In the genomic region with DNA sequence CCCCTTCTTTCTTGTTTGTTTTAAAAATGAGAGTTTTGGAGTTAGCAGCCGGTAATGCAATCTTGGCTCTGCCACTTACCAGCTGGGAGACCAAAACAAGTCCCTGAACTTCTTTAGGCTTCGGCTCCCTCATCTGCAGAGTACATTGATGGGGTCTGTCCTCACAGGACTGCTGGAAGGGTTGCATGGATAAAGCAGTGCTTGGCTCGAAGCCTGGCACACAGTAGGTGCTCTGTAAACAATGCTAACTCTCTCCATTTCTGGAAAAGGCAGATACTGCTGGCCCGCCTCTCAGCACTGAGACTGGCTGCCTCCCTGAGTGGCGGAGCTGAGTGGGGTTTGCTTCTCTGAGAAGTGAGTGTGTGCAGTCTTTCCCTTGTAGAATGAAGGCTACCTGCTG, we compare ENCODE assay signal across 11 mouse cellular contexts. TPM values are rescaled to one million over a fixed set of nuclear protein-coding genes. Genes with fewer than 3 reads are reported as not detected.
DNase-seq lines count a peak whose midpoint lies in the region; ATAC-seq and TF ChIP-seq lines count a peak whose summit lies in the region.
"Had no signal": no experiment of that assay in that cellular context is flagged by ENCODE, and none has a peak within 500 bp of the region (broad histone marks: within the 10 kb centered on the region; RNA-seq: fewer than 3 reads in every experiment).

No protein-coding gene starts in this region.

- peak; percentile 24; the same call in 1 of the 2 replicates for ATAC-seq in forebrain, embryonic 13.5 days
- ATAC-seq in stomach, embryonic 16.5 days (ENCODE audit: insufficient read depth, low FRiP score) = no peak

- TF ChIP-seq CTCF in lung, adult 2 months (IDR thresholded peaks at IDR 0.05; ENCODE audit: insufficient read depth, low read length) = no peak

- 54% methylated on average over 5 of the region's 5 CpGs for WGBS in lung, adult 2 months
- WGBS in forebrain, embryonic 13.5 days = 22% methylated on average over 5 of the region's 5 CpGs
- 55% methylated on average over 5 of the region's 5 CpGs for WGBS in limb, embryonic 10.5 days
- WGBS in stomach, embryonic 16.5 days = 48% methylated on average over 5 of the region's 5 CpGs

- DNase-seq in lung, postnatal 10 days = peak; percentile 48
- no peak for DNase-seq in lung, adult 2 months
- DNase-seq in limb, embryonic 10.5 days (ENCODE audit: low spot score) = no peak
- DNase-seq in kidney, postnatal 10 days = no peak
- no peak for DNase-seq in adipocyte (ENCODE audit: low spot score)
- DNase-seq: gastrocnemius, postnatal 36 days; heart, postnatal 14 days; lung, postnatal 36 days had no signal

- H3K4me1 ChIP-seq in lung, adult 2 months (ENCODE audit: control insufficient read depth, insufficient read depth, low read length) = peaks cover 3% of the 10 kb centered on the region; the same call in 1 of the 2 replicates
- H3K4me1 ChIP-seq in forebrain, embryonic 13.5 days = peaks cover 87% of the 10 kb centered on the region
- peaks cover 82% of the 10 kb centered on the region for H3K4me1 ChIP-seq in limb, embryonic 10.5 days
- peaks cover 23% of the 10 kb centered on the region for H3K4me1 ChIP-seq in stomach, embryonic 16.5 days (ENCODE audit: control insufficient read depth, insufficient read depth, low read length)

- H3K9ac ChIP-seq in forebrain, embryonic 13.5 days = peak overlapping the region; percentile 45; the same call in 1 of the 2 replicates
- H3K9ac ChIP-seq in stomach, embryonic 16.5 days (ENCODE audit: low read length) = no peak overlapping the region

- no peaks in the 10 kb centered on the region for H3K9me3 ChIP-seq in forebrain, embryonic 13.5 days (replicated peaks)
- H3K9me3 ChIP-seq in limb, embryonic 10.5 days (replicated peaks) = no peaks in the 10 kb centered on the region
- H3K9me3 ChIP-seq in stomach, embryonic 16.5 days (replicated peaks; ENCODE audit: control insufficient read depth, low read length) = no peaks in the 10 kb centered on the region

- no peaks in the 10 kb centered on the region for H3K27me3 ChIP-seq in forebrain, embryonic 13.5 days
- H3K27me3 ChIP-seq in limb, embryonic 10.5 days (ENCODE audit: low read depth, poor library complexity, severe bottlenecking) = no peaks in the 10 kb centered on the region
- H3K27me3 ChIP-seq in stomach, embryonic 16.5 days (ENCODE audit: control insufficient read depth, insufficient read depth, low read length) = no peaks in the 10 kb centered on the region

- no peak overlapping the region for H3K4me3 ChIP-seq in lung, adult 2 months (replicated peaks; ENCODE audit: extremely low read depth, low read depth, low read length)
- H3K4me3 ChIP-seq in forebrain, embryonic 13.5 days = no peak overlapping the region
- no peak overlapping the region for H3K4me3 ChIP-seq in limb, embryonic 10.5 days
- no peak overlapping the region for H3K4me3 ChIP-seq in stomach, embryonic 16.5 days (replicated peaks; ENCODE audit: low read length)

- peak overlapping the region; percentile 83 for H3K27ac ChIP-seq in forebrain, embryonic 13.5 days
- H3K27ac ChIP-seq in limb, embryonic 10.5 days = peak overlapping the region; percentile 44; the same call in 1 of the 2 replicates
- H3K27ac ChIP-seq in stomach, embryonic 16.5 days (ENCODE audit: low read length) = peak overlapping the region; percentile 13; the same call in 1 of the 2 replicates
- H3K27ac ChIP-seq: kidney, postnatal 0 days had no signal

- TF ChIP-seq POLR2A in lung, adult 2 months (IDR thresholded peaks at IDR 0.05; ENCODE audit: borderline replicate concordance, extremely low read depth, low read depth, low read length) = no peak

- H3K4me2 ChIP-seq in forebrain, embryonic 13.5 days = peak overlapping the region; percentile 53
- no peak overlapping the region for H3K4me2 ChIP-seq in stomach, embryonic 16.5 days (ENCODE audit: low read depth, low read length)

- peaks cover 21% of the 10 kb centered on the region for H3K36me3 ChIP-seq in forebrain, embryonic 13.5 days (ENCODE audit: poor library complexity, severe bottlenecking)
- H3K36me3 ChIP-seq in limb, embryonic 10.5 days = peaks cover 50% of the 10 kb centered on the region
- H3K36me3 ChIP-seq in stomach, embryonic 16.5 days (ENCODE audit: control insufficient read depth, insufficient read depth, low read length) = no peaks in the 10 kb centered on the region

RNA-seq across cellular contexts. Expression of a gene that starts 7.2 kb away (rescaled TPM):
- 22.2 and 23.4 TPM in 2 replicates for polyA plus RNA-seq in lung, adult 2 months (2012; rRNA removed)
- 20.6 and 21.2 TPM in 2 replicates for polyA plus RNA-seq in forebrain, embryonic 13.5 days (2015; fragmentation: Nextera tagmentation; extraction: Ambion mirVana)
- polyA plus RNA-seq in limb, embryonic 10.5 days (2016; fragmentation: Nextera tagmentation; extraction: Ambion mirVana) = 20.0 and 38.3 TPM in 2 replicates
- polyA plus RNA-seq in stomach, embryonic 16.5 days (2015; fragmentation: Nextera tagmentation; extraction: Ambion mirVana) = 16.9 and 17.9 TPM in 2 replicates

Comparison
In these comparisons a context has a peak if more than half of its experiments do, and no peak if none do; other contexts are left out.
1. H3K27ac ChIP-seq: peak in every context shown above with its lines; median percentile 83 in forebrain, embryonic 13.5 days; 44 in limb, embryonic 10.5 days; 13 in stomach, embryonic 16.5 days.